Mouse (Mus musculus) lung, adult 2 months (tissue): ENCODE results near the gene Hmgcs1. TPM values are rescaled to one million over a fixed set of nuclear protein-coding genes. Genes with fewer than 3 reads are reported as not detected.
"Not testable (repeated sequence)": the region's sequence is repeated elsewhere in the genome, so short reads cannot be mapped to it uniquely, and the experiment has no call there.

Source experiments
- DNase-seq: peaks from one replicate; pipeline ENCODE4 v3.0.0; 2022
- H3K4me1 ChIP-seq: fragments of 200-500 bp; 2 replicates; pipeline ENCODE4 v1.6.1; 2011; ENCODE audit warnings: low read length; ENCODE audit not compliant: control insufficient read depth, insufficient read depth
- H3K4me3 ChIP-seq: fragments of 200-500 bp; replicated peaks from 2 replicates; pipeline ENCODE3; 2011; ENCODE audit warnings: low read depth, mild to moderate bottlenecking, control low read depth, low read length; ENCODE audit errors: extremely low read depth
- CTCF ChIP-seq: fragments of 200-500 bp; IDR thresholded peaks from 2 replicates; pipeline ENCODE4 v1.5.1; 2011; ENCODE audit warnings: mild to moderate bottlenecking, low read length, control low read depth; ENCODE audit not compliant: insufficient read depth
- POLR2A ChIP-seq: fragments of 200-500 bp; IDR thresholded peaks from 2 replicates; pipeline ENCODE4 v1.6.1; 2011; ENCODE audit warnings: low read depth, mild to moderate bottlenecking, control low read depth, low read length, borderline replicate concordance; ENCODE audit errors: extremely low read depth
- WGBS: fragments of 180-500 bp; shearing (Covaris S2); methylation state at CpG from one replicate; pipeline ENCODE4 v1.1.7; 2018; 5-methylcytosine and 5-hydroxymethylcytosine counted together
- polyA plus RNA-seq: library from polyadenylated mRNA; depleted of rRNA; stranded (reverse); fragments of >200 nt; gene quantifications from 2 replicates; pipeline ENCODE4 v1.2.3, GENCODE M21; 2012

Gene Hmgcs1
- polyA plus RNA-seq, 1 experiment = 46.3 TPM

GRCm38 (mm10) chr13:119704280-119704679 is 14.1 kb downstream of the Hmgcs1 start:
- 71% methylated on average over 7 of the region's 7 CpGs for WGBS
- no peak for TF ChIP-seq CTCF
- no peak for TF ChIP-seq POLR2A

GRCm38 (mm10) chr13:119706278-119706880 is 16.2 kb downstream of the Hmgcs1 start:
- 74% methylated on average over 8 of the region's 8 CpGs for WGBS
- not testable (repeated sequence) for H3K4me1 ChIP-seq, H3K4me3 ChIP-seq, DNase-seq

More at GRCm38 (mm10) chr13:119704280-119704679, 14.1 kb downstream of the Hmgcs1 start:
- no peaks in the 10 kb centered on the region; the same call in 1 of the 2 replicates for H3K4me1 ChIP-seq
- no peak for DNase-seq
- H3K4me3 ChIP-seq = no peak overlapping the region

GRCm38 (mm10) chr13:119706953-119707352 is 16.8 kb downstream of the Hmgcs1 start:
- H3K4me1 ChIP-seq = peaks cover 2% of the 10 kb centered on the region; the same call in 1 of the 2 replicates
- WGBS = 54% methylated on average over 7 of the region's 7 CpGs
- H3K4me3 ChIP-seq = no peak overlapping the region
- no peak for TF ChIP-seq POLR2A
- no peak for TF ChIP-seq CTCF
- no peak for DNase-seq

DNA sequence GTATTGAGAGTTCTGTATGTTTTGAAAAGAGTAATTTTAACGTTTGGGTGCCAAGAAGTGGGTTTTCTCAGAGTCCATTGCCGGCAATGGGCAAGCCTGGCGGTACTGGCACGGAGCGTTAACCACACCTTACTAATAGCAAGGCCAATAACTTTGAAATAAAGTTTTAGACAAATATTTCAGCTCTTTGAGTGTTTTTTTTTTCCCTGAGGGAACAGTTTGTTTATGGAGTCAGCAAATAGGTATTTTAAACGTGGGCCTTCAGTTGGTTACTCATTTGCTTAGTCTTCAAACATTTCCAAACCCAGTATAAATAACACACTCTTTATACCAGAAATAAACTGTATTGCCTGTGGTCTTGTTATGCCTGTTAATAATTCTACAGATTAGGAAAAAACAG is 17.7 kb downstream of the Hmgcs1 start:
- TF ChIP-seq POLR2A (no peak), CTCF (no peak)
- Histone ChIP-seq H3K4me3 (no peak overlapping the region), H3K4me1 (peaks cover 2% of the 10 kb centered on the region; the same call in 1 of the 2 replicates)
- DNase-seq = no peak
- WGBS = 59% methylated on average over 6 of the region's 6 CpGs

- H3K4me1 ChIP-seq = peaks cover 2% of the 10 kb centered on the region; the same call in 1 of the 2 replicates
- TF ChIP-seq POLR2A = no peak
- TF ChIP-seq CTCF = no peak
- no peak for DNase-seq
- no peak overlapping the region for H3K4me3 ChIP-seq
- WGBS = 62% methylated on average over 5 of the region's 5 CpGs
Observed at GRCm38 (mm10) chr13:119708941-119709340, 18.8 kb downstream of the Hmgcs1 start.

DNA sequence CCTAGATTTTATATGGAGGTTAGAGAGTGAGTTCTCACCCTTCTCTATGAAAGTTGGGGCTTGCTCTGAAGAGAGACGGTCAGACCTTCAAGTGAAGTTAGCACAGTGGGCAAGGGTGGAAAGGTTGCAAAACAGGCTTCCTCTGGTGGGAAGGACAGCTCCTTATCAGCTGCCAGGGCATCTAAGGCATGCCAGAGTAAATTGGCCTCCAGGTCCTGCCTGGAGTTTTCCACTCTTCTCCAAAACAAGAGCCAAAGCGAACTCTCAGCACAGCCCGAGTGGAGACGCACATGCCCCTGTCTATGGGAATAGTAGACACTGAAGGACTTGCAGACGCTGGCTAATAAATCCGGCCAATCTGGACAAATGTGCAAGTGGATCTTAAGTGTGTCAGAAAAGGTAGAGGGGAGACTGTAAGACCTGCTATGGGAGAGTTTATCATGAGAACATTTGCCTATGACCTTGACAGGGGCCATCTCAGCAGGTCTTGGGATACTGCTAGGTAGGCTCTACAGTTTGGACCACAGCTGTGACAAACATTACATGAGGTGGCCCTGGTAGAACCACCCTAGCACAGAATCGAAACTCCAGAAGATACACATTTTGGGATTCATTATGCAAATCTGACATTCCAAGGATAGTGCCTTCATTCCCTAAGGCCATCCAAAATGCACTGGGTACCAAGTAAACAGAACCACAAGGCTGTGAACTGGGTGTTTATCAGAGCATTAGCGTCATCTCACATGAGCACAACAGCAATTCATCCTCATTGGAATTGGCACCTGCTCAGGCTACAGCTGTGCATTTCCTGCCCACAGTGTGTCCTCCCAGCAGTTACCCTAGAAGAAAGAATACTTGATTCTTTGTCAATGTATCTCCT is 19.4 kb downstream of the Hmgcs1 start:
- peaks cover 2% of the 10 kb centered on the region; the same call in 1 of the 2 replicates for H3K4me1 ChIP-seq
- TF ChIP-seq CTCF = no peak
- TF ChIP-seq POLR2A = no peak
- H3K4me3 ChIP-seq = no peak overlapping the region
- DNase-seq = no peak
- WGBS = 61% methylated on average over 8 of the region's 8 CpGs

- peaks cover 2% of the 10 kb centered on the region; the same call in 1 of the 2 replicates for H3K4me1 ChIP-seq
- no peak for TF ChIP-seq CTCF
- no peak for TF ChIP-seq POLR2A
- WGBS = 59% methylated on average over 10 of the region's 10 CpGs
- H3K4me3 ChIP-seq = no peak overlapping the region
- no peak for DNase-seq
Observed at GRCm38 (mm10) chr13:119710268-119710610, 20.1 kb downstream of the Hmgcs1 start.

DNA sequence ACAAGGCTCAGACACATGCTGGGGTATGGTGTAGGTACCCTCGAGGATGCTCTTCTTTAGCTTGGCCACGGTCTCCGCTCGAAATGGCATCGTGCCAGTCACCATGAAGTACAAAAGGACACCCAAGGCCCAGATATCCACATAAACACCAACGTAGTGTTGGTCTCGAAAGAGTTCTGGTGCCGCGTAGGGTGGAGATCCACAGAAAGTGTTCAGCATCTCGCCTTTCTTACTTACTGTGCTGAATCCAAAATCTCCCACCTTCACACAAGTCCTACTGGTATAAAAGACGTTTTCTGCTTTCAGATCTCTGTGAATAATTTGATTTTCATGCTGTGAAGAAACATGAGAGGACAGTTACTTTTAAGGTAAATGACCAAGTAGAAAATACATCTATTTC is 22.3 kb downstream of the Hmgcs1 start:
- TF ChIP-seq POLR2A = no peak
- TF ChIP-seq CTCF = no peak
- 83% methylated on average over 11 of the region's 11 CpGs for WGBS
- DNase-seq = no peak
- no peak overlapping the region for H3K4me3 ChIP-seq
- peaks cover 2% of the 10 kb centered on the region; the same call in 1 of the 2 replicates for H3K4me1 ChIP-seq

GRCm38 (mm10) chr13:119713107-119713787 is 23.1 kb downstream of the Hmgcs1 start:
- H3K4me3 ChIP-seq = no peak overlapping the region
- TF ChIP-seq CTCF = no peak
- no peak for TF ChIP-seq POLR2A
- 62% methylated on average over 8 of the region's 8 CpGs for WGBS
- DNase-seq = no peak
- 0 out of 2 replicates have a peak, but pooled peaks cover 2% of the 10 kb centered on the region for H3K4me1 ChIP-seq
